Mouse (Mus musculus): ENCODE results near the gene Ubl7. TPM values are rescaled to one million over a fixed set of nuclear protein-coding genes. Genes with fewer than 3 reads are reported as not detected.

Gene Ubl7
- total RNA-seq, 2 experiments from 2014 or later = 78.8 to 85.3 TPM

Other genes with a start within 250 kb of the Ubl7 start
- 1 to 10 TPM in 1 of 2 experiments, not detected in 1; 8.7 TPM for gene Cyp1a2, start 227.3 kb upstream of the Ubl7 start, total RNA-seq (2021)
- under 1 TPM in 1 of 2 experiments, not detected in 1; 0.31 TPM for gene Cyp1a1, start 223.1 kb upstream of the Ubl7 start, total RNA-seq (2021)
- gene Edc3, start 202.4 kb upstream of the Ubl7 start, total RNA-seq (2021) = 10 to 100 TPM; 19.0 to 20.4 TPM
- gene Clk3, start 145.1 kb upstream of the Ubl7 start, total RNA-seq (2021) = 10 to 100 TPM; 72.6 to 82.5 TPM
- 1 to 10 TPM; 4.1 to 6.3 TPM for gene Arid3b, start 74.2 kb upstream of the Ubl7 start, total RNA-seq (2021)
- 10 to 100 TPM; 15.1 to 16.1 TPM for gene Sema7a, start 29.1 kb downstream of the Ubl7 start, total RNA-seq (2021)
- gene Cyp11a1, start 95.4 kb downstream of the Ubl7 start, total RNA-seq (2021) = 1,000 to 10,000 TPM; 2,307 to 2,341 TPM
- gene Stra6, start 152.8 kb downstream of the Ubl7 start, total RNA-seq (2021) = 1 to 10 TPM in 1 of 2 experiments, under 1 TPM in 1; 0.90 to 2.2 TPM
- gene Ccdc33, start 207.8 kb downstream of the Ubl7 start, total RNA-seq (2021) = under 1 TPM in 1 of 2 experiments, not detected in 1; 0.87 TPM